Mouse (Mus musculus) embryo, embryonic 10.5 days (tissue): ENCODE measurements at regions not wholly inside any gene's neighbourhood (a gene's known extent, or its start where the extent isn't known, plus 50 kb on each side); places are given as distances from the start of the nearest gene placed in this dataset.

ENCODE experiments used
- DNase-seq: peaks from one replicate; pipeline ENCODE4 v3.0.0-alpha.2; 2015; ENCODE audit warnings: low spot score

DNA sequence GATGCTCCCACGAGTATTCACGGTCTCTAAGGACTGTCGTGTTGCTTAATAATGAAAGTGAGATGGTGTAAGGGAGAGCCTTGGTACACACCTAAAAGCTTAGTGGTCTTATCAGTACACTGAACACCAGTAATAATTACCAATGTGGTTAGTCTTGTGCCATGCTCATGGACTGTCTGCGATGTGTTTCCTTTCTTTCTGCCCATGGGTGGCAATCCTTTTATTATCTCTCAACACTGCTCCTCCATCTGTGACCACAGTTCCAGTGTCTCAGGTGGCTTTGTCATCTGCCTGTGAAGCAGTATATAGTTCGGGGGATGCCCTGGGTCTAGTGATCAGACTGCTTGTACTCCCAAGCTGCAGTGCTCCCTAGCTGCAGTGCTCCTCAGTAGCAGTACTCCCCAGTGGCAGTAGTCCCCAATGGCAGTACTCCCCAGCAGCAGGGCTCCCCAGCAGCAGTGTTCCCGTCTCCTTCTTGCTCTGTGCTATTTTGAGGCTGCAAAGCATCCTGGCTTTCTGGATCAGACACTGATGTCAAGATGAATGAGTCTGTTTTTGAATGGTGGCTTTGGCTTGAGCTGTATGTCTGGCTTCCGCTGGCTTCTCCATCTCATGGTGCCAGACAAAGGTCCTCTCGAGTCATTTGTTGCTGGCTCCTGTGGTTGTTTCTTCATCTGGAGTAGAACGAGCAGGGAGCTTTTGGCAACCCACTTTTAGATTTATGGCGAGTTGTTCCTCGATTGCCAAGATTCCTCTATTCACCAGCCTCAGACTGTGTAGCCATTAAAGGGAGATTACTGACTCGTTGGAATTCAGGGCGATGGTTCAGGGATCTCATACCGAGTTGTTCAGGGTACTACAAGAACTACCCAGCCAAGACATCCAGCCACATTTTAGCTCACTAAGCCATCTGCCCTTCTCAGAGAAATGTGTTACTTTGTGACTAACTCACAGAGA is 88.4 kb upstream of the Plxnc1 start:
- DNase-seq: no peak

- no peak for DNase-seq
These were observed 86.7 kb upstream of the Plxnc1 start for GRCm38 (mm10) chr10:95031371-95031770.

- DNase-seq: no peak
These were observed 86.2 kb upstream of the Plxnc1 start for GRCm38 (mm10) chr10:95030801-95031200.

DNA sequence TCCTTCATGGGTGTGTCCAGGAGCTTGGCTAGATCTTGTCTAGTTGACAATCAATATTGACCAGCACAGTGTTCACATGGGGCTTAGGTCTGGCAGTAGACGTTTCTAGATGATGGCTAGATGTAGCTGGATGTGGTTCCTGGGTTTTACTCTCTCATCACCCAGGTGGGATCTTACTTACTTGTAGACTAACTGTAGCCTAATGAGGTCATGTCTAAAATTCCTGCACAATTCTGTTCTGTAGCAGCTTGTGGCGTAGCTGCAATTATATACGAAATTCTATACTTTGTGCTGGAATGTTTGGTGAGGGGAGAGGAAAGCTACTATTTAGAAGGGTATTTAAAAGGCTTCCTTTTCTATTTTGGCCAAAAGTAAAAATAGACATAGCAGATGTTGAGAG is 84.9 kb upstream of the Plxnc1 start:
- no peak for DNase-seq

GRCm38 (mm10) chr10:95025569-95026327 is 81.1 kb upstream of the Plxnc1 start:
- DNase-seq: no peak

GRCm38 (mm10) chr10:95021209-95021608 is 76.6 kb upstream of the Plxnc1 start:
- DNase-seq: no peak

DNA sequence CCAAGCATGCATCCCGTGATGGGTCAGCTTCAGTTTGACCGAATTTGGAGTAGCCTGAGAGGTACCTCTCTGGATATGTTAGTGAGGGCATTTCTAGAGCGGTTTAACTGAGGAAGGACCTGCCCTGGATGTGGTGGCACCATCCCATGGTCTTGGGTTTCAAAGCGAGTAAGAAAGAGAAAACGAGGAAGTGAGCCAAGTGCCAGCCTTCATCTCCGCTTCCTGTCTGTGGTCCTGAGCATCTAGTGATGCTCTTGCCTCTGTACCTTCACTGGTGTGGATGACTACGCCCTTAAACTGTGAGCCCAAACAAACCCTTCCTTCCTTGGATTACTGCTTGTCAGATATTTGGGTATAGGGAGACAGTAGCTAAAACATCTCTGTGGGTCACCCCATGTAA is 72.3 kb upstream of the Plxnc1 start:
- DNase-seq: no peak

DNA sequence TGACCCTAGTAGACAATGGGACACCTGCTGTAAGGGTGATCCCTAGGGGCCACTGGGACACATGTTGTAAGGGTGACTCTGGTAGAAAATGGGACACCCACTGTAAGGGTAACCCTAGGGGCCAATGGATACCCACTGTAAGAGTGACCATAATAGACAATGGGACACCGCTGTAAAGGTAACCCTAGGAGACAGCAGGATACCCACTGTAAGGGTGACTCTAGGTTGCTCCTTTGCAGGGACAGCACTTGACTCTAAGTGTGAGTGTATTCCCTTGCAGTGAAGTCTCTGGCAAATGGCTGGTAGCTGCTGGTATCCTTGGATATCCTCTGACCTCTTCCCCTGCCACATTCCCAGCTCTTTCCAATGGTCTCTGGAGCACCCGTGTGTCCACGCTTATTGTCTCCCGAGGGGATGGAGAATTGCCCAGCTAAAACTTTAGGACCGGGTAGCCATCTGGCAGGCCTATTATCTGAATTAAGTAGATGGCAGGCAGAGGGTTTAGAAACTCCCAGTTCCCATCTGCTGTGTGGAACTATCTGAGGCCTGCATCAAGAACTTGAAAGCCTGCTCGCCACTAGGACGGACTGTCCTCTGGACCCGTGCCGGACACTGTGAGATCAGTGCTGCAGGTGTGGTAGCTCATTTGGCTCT is 70.8 kb upstream of the Plxnc1 start:
- no peak for DNase-seq

- DNase-seq: no peak
These were observed 69.3 kb upstream of the Plxnc1 start for GRCm38 (mm10) chr10:95013946-95014345.

GRCm38 (mm10) chr10:95013213-95013915 is 68.7 kb upstream of the Plxnc1 start:
- DNase-seq: no peak

DNA sequence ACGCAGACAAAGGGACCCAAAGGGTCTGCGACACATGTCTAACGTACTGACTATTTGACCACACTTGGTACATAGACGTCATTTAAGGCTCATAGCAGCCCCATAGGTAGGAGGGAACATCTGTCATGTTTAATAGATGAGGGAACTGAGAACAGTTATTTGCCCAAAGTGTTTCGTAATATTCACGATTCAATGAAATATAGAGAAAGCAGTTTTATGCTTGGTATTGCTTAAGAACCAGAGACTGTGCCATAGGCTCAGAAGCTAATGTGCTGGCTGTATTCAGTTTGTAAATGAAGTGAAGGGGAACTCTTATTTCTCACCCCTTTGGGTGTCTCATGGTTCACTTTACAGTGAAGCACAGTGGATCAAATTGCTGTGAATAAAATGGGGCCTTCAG is 65.7 kb upstream of the Plxnc1 start:
- no peak for DNase-seq

DNA sequence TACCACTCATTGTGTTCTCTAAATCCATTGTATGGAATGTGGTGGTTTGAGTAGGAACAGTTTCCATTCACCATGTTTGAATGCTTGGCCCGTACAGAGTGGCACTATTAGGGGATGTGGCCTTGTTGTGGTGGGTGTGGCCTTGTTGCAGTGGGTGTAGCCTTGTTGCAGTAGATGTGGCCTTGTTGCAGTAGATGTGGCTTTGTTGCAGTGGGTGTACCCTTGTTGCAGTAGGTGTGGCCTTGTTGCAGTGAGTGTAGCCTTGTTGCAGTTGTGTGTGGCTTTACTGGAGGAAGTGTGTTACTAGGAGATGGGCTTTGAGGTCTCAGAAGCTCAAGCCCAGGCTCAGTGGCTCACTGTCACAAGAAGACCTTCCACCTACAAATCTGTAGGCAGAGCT is 64.4 kb upstream of the Plxnc1 start:
- DNase-seq: no peak

DNA sequence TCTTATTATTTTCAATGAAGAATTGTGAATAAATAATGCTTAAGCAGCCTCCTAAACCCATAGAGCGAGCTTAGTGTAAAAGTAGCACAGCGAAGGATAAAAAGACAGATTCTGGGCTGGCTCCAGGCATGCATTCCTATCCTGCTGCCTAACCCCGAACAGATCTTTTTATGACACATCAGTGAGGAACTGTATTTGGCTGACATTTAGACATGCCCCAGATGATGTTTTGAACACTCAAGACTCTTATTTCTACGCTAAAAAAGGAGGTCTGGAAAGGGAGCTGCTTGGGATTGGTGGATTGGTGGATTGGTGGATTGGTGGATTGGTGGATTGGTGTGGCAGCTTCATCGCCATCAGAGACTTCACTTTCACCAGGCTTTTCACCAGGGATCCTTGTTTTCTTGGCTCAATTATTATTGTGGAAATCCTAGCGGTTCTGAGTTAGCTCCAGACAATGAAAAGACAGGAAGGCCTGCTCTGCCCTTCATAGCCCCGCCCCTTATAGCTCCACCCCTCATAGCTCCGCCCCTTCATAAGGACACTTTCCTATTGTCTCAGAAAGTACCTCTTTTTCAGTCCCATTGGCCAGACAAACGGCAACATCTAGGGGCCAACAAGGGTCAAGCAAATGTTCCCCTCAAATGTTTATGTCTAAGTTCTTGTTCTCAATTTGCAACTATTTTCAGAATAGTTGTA is 59.6 kb upstream of the Plxnc1 start:
- no peak for DNase-seq

DNA sequence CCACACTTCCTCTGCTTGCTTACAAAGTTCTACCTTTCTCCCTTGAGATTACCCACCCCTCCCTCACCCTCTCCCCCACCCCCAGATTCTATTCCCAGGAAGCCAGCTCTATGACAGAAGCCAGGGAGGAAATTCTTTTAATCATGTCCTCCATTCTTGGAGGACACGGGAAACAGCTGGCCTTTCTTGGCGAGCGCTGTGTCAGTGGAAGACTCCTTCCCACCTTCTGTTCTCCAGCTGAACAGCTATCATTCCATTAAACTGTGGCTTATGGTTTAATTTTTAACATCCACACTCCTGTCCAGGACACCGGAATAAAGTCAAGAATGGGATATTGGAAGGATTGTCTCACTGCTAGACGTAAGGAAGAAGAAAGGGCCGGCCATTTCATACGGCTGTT is 59.0 kb upstream of the Plxnc1 start:
- no peak for DNase-seq

DNA sequence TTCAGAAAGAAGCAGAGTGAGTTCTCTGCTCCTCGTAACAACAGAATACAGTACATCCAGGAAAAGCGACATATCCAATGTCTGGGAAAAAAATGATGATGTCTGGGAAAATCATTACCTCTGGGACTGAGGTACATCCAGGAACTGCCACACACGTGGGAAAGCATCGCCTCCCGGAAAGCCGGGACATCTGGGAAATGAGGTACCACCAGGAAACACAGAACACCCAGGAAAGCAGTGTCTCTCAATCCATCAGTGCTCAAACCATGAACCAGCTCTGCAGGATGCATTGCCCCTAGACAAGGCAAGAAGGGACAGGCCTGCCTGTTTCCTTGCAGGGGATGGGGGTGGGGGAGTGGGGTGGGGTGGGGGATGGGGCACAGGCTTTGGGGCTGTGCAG is 57.0 kb upstream of the Plxnc1 start:
- DNase-seq: no peak

DNA sequence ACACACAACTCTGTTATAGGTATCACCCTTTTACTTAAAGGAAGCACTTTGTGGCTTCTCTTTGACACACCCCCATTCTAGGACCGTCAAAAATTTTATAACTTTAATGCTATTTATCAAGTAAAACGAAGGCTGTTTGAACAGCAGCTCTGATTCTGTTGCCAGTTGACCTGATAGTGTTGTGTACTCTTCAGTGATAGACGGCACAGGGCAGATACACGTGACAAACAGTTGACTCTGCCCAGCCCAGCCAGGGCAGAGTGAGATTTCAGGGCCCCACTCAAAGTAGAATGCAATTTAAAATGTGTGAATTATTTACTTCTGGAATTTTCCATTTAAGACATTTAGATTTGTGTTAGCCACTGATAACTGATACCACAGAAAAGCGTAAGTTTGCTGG is 55.1 kb upstream of the Plxnc1 start:
- no peak for DNase-seq
